Mouse (Mus musculus) MEL (cell line): ENCODE results near the gene Prkar1a. TPM values are rescaled to one million over a fixed set of nuclear protein-coding genes. Genes with fewer than 3 reads are reported as not detected.

Experiments
- DNase-seq: peaks from one replicate; pipeline ENCODE4 v3.0.0; 2011; ENCODE audit warnings: low read depth, low spot score
- H3K27ac ChIP-seq: 2 replicates; pipeline ENCODE4 v1.5.1; 2012; ENCODE audit warnings: low read depth, mild to moderate bottlenecking, control low read depth, low read length, moderate library complexity; ENCODE audit not compliant: control insufficient read depth
- H3K27me3 ChIP-seq, 2 experiments: fragments of 150-350 bp in 1 of 2; sonication (generic) in 1 of 2; 2 replicates each; pipeline ENCODE4 v1.6.1; 2012; ENCODE audit warnings: low read length in 2 of 2, mild to moderate bottlenecking in 2 of 2, improper control_type of control experiment in 1 of 2, moderate library complexity in 1 of 2; ENCODE audit not compliant: insufficient read depth in 2 of 2, control insufficient read depth in 1 of 2
- H3K36me3 ChIP-seq, 2 experiments: 2 replicates each; pipeline ENCODE4 v1.6.1; 2012 to 2014; ENCODE audit warnings: low read length in 2 of 2, improper control_type of control experiment in 1 of 2, inconsistent platforms in 1 of 2, mild to moderate bottlenecking in 1 of 2; ENCODE audit not compliant: insufficient read depth in 2 of 2, control insufficient read depth in 1 of 2
- H3K4me1 ChIP-seq, 2 experiments: fragments of 150-350 bp in 1 of 2; sonication (generic) in 1 of 2; 2 replicates each; pipeline ENCODE4 v1.6.1; 2012; ENCODE audit warnings: low read length in 2 of 2, improper control_type of control experiment in 1 of 2, mild to moderate bottlenecking in 1 of 2; ENCODE audit not compliant: insufficient read depth in 2 of 2, control insufficient read depth in 1 of 2
- H3K4me3 ChIP-seq, 2 experiments: fragments of 150-350 bp in 1 of 2; sonication (generic) in 1 of 2; 2 replicates each; pipeline ENCODE4 v1.5.1; 2012; ENCODE audit warnings: low read depth in 2 of 2, low read length in 2 of 2, mild to moderate bottlenecking in 2 of 2, moderate library complexity in 2 of 2, control low read depth in 1 of 2, improper control_type of control experiment in 1 of 2; ENCODE audit not compliant: control insufficient read depth in 1 of 2, insufficient read depth in 1 of 2
- H3K79me2 ChIP-seq: 2 replicates; pipeline ENCODE4 v1.6.1; 2012; ENCODE audit warnings: mild to moderate bottlenecking, low read length, moderate library complexity; ENCODE audit not compliant: control insufficient read depth, poor library complexity, insufficient read depth
- H3K9ac ChIP-seq: 2 replicates; pipeline ENCODE4 v1.6.1; 2012; ENCODE audit warnings: low read depth, mild to moderate bottlenecking, control low read depth, low read length, moderate library complexity; ENCODE audit not compliant: control insufficient read depth, poor library complexity, severe bottlenecking
- H3K9me3 ChIP-seq: fragments of 150-350 bp; sonication (generic); replicated peaks from 2 replicates; pipeline ENCODE4 v1.6.1; 2012; ENCODE audit warnings: mild to moderate bottlenecking, low read length, improper control_type of control experiment, moderate library complexity; ENCODE audit not compliant: insufficient read depth
- BHLHE40 ChIP-seq: IDR thresholded peaks from 2 replicates; pipeline ENCODE4 v1.6.1; 2012; ENCODE audit warnings: low read depth, mild to moderate bottlenecking, inconsistent platforms, low read length, improper control_type of control experiment, borderline replicate concordance
- CHD2 ChIP-seq: IDR thresholded peaks from 2 replicates; pipeline ENCODE4 v1.6.1; 2011; ENCODE audit warnings: low read length, improper control_type of control experiment
- CTCF ChIP-seq, 3 experiments: IDR thresholded peaks in 2 of 3; conservative IDR thresholded peaks in 1 of 3; 2 replicates each; pipeline ENCODE4 v1.5.1; 2011 to 2012; ENCODE audit warnings: low read length in 3 of 3, low read depth in 2 of 3, mild to moderate bottlenecking in 2 of 3, improper control_type of control experiment in 1 of 3, inconsistent platforms in 1 of 3, mixed read lengths in 1 of 3, moderate library complexity in 1 of 3; ENCODE audit not compliant: control insufficient read depth in 1 of 3, insufficient read depth in 1 of 3, poor library complexity in 1 of 3, severe bottlenecking in 1 of 3
- EP300 ChIP-seq, 2 experiments: IDR thresholded peaks; 2 replicates each; pipeline ENCODE4 v1.6.1; 2011; ENCODE audit warnings: improper control_type of control experiment in 2 of 2, low read length in 2 of 2, low read depth in 1 of 2, mild to moderate bottlenecking in 1 of 2
- ETS1 ChIP-seq: IDR thresholded peaks from 2 replicates; pipeline ENCODE4 v1.6.1; 2012; ENCODE audit warnings: low read depth, mild to moderate bottlenecking, inconsistent platforms, low read length, improper control_type of control experiment, moderate library complexity
- GABPA ChIP-seq: IDR thresholded peaks from 2 replicates; pipeline ENCODE4 v1.6.1; 2012; ENCODE audit warnings: low read depth, mild to moderate bottlenecking, inconsistent platforms, low read length, improper control_type of control experiment, moderate library complexity
- GATA1 ChIP-seq: IDR thresholded peaks from 2 replicates; pipeline ENCODE4 v1.6.1; 2011; ENCODE audit warnings: low read depth, low read length, improper control_type of control experiment
- HCFC1 ChIP-seq: IDR thresholded peaks from 2 replicates; pipeline ENCODE4 v1.6.1; 2012; ENCODE audit warnings: low read depth, mild to moderate bottlenecking, inconsistent platforms, low read length, improper control_type of control experiment, moderate library complexity
- MAX ChIP-seq: IDR thresholded peaks from 2 replicates; pipeline ENCODE4 v1.6.1; 2011; ENCODE audit warnings: low read length, improper control_type of control experiment
- MEF2A ChIP-seq: IDR thresholded peaks from 2 replicates; pipeline ENCODE4 v1.6.1; 2014; ENCODE audit warnings: low read depth, mild to moderate bottlenecking, inconsistent platforms, low read length, improper control_type of control experiment; ENCODE audit not compliant: poor library complexity, insufficient replicate concordance, severe bottlenecking; ENCODE audit errors: extremely low read depth
- MXI1 ChIP-seq: IDR thresholded peaks from 2 replicates; pipeline ENCODE4 v1.6.1; 2011; ENCODE audit warnings: mild to moderate bottlenecking, low read depth, low read length, improper control_type of control experiment
- MYB ChIP-seq: IDR thresholded peaks from 2 replicates; pipeline ENCODE4 v1.6.1; 2011; ENCODE audit warnings: mild to moderate bottlenecking, low read depth, low read length, improper control_type of control experiment
- NRF1 ChIP-seq: IDR thresholded peaks from 2 replicates; pipeline ENCODE4 v1.6.1; 2014; ENCODE audit warnings: low read depth, mild to moderate bottlenecking, inconsistent platforms, low read length, improper control_type of control experiment, moderate library complexity; ENCODE audit not compliant: poor library complexity, insufficient read depth, severe bottlenecking
- POLR2A ChIP-seq, 2 experiments: IDR thresholded peaks; 2 replicates each; pipeline ENCODE4 v1.6.1; 2011 to 2012; ENCODE audit warnings: low read length in 2 of 2, mild to moderate bottlenecking in 2 of 2, control low read depth in 1 of 2, improper control_type of control experiment in 1 of 2, low read depth in 1 of 2, moderate library complexity in 1 of 2; ENCODE audit not compliant: control insufficient read depth in 1 of 2, insufficient read depth in 1 of 2, poor library complexity in 1 of 2
- POLR2AphosphoS2 ChIP-seq: IDR thresholded peaks from 2 replicates; pipeline ENCODE4 v1.6.1; 2011; ENCODE audit warnings: low read length, improper control_type of control experiment
- RAD21 ChIP-seq: IDR thresholded peaks from 2 replicates; pipeline ENCODE4 v1.6.1; 2011; ENCODE audit warnings: mild to moderate bottlenecking, low read depth, low read length, improper control_type of control experiment
- RCOR1 ChIP-seq: IDR thresholded peaks from 2 replicates; pipeline ENCODE4 v1.6.1; 2012; ENCODE audit warnings: low read depth, mild to moderate bottlenecking, inconsistent platforms, low read length, improper control_type of control experiment
- SIN3A ChIP-seq: IDR thresholded peaks from 2 replicates; pipeline ENCODE4 v1.6.1; 2012; ENCODE audit warnings: low read length, improper control_type of control experiment, inconsistent platforms
- SMC3 ChIP-seq: IDR thresholded peaks from 2 replicates; pipeline ENCODE4 v1.6.1; 2011; ENCODE audit warnings: low read depth, low read length, improper control_type of control experiment
- TAL1 ChIP-seq: IDR thresholded peaks from 2 replicates; pipeline ENCODE4 v1.6.1; 2012; ENCODE audit warnings: mild to moderate bottlenecking, inconsistent platforms, low read length, moderate library complexity, mixed read lengths
- TBP ChIP-seq: IDR thresholded peaks from 2 replicates; pipeline ENCODE4 v1.8.0; 2011; ENCODE audit warnings: low read depth, low read length, improper control_type of control experiment
- TCF12 ChIP-seq: IDR thresholded peaks from 2 replicates; pipeline ENCODE4 v1.6.1; 2014; ENCODE audit warnings: low read depth, mild to moderate bottlenecking, inconsistent platforms, low read length, improper control_type of control experiment, moderate library complexity
- UBTF ChIP-seq: IDR thresholded peaks from 2 replicates; pipeline ENCODE4 v1.6.1; 2012; ENCODE audit warnings: low read depth, mild to moderate bottlenecking, inconsistent platforms, low read length, improper control_type of control experiment, moderate library complexity, borderline replicate concordance; ENCODE audit not compliant: insufficient read depth
- USF1 ChIP-seq: IDR thresholded peaks from 2 replicates; pipeline ENCODE4 v1.6.1; 2014; ENCODE audit warnings: low read depth, mild to moderate bottlenecking, inconsistent platforms, low read length, improper control_type of control experiment, moderate library complexity
- ZKSCAN1 ChIP-seq: IDR thresholded peaks from 2 replicates; pipeline ENCODE4 v1.6.1; 2012; ENCODE audit warnings: low read depth, mild to moderate bottlenecking, inconsistent platforms, low read length, improper control_type of control experiment, moderate library complexity
- ZMIZ1 ChIP-seq: IDR thresholded peaks from 2 replicates; pipeline ENCODE4 v1.6.1; 2012; ENCODE audit warnings: low read depth, mild to moderate bottlenecking, inconsistent platforms, low read length, improper control_type of control experiment, moderate library complexity
- ZNF384 ChIP-seq: IDR thresholded peaks from 2 replicates; pipeline ENCODE4 v1.6.1; 2012; ENCODE audit warnings: low read depth, mild to moderate bottlenecking, inconsistent platforms, low read length, improper control_type of control experiment
- polyA plus RNA-seq, 2 experiments: library from polyadenylated mRNA; stranded (reverse) in 1 of 2; unstranded in 1 of 2; fragments of >175 nt in 1 of 2; fragments of >200 nt in 1 of 2; gene quantifications; 2 replicates each; pipeline versions ENCODE4 v1.2.1 to v1.2.4; 2012; ENCODE audit warnings: low replicate concordance in 2 of 2, low read depth in 1 of 2; ENCODE audit not compliant: insufficient read length in 2 of 2, insufficient read depth in 1 of 2, missing spikeins in 1 of 2
- total RNA-seq: library from RNA; depleted of rRNA; stranded (reverse); fragments of 300-350 nt; gene quantifications from 2 replicates; pipeline ENCODE4 v1.2.3, GENCODE M21; 2012

Gene Prkar1a
- total and polyA plus RNA-seq, 3 experiments: 69.6 to 152 TPM; not detected in 1

DNA sequence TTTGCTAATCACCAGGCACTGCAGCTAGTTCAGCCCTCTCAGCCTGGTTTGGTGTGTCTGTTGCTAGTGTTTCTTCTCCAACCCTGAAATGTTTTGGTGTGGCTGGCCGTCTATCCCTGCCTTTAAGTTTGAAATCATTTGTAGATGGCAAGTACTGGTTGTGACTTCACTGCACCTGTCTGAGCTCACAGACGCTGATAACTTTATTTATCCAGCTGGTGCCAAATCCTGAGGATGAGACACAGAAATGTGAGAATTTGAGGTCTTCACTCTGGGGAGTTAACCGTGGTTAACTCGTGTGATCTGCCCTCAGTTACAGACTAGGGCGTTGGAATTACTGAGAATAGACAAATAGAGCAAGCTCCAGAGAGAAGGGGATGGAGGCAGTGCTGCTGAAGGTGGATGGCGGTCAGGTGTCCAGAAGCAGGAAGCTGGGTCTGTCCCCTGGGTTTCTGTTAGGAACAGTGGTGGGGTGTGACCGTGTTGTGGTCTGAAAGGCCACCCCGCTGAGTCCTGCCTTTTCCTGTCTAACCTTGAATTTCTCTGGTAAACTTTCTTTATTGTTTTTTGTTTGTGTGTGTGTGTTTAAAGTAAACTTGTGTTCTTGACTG lies 19.0 kb downstream of the Prkar1a start:
- H3K9me3 ChIP-seq: no peaks in the 10 kb centered on the region
- H3K36me3 ChIP-seq: peaks cover 10 to 36% of the 10 kb centered on the region in 2 experiments; a peak in 3 of 4 replicates
- peaks cover 0 to 15% of the 10 kb centered on the region in 2 experiments; a peak in 2 of 4 replicates for H3K4me1 ChIP-seq
- DNase-seq: no peak
- TF ChIP-seq ZKSCAN1: no peak
- TF ChIP-seq USF1: no peak
- TF ChIP-seq MXI1: 0 out of 2 replicates have a peak, but pooled peaks have one; percentile 9
- no peak for TF ChIP-seq UBTF
- TF ChIP-seq NRF1: no peak
- TF ChIP-seq GABPA: no peak
- no peak for TF ChIP-seq BHLHE40
- no peak overlapping the region for H3K27ac ChIP-seq
- H3K4me3 ChIP-seq: no peak overlapping the region
- no peak overlapping the region for H3K9ac ChIP-seq
- H3K27me3 ChIP-seq: no peaks in the 10 kb centered on the region
- H3K79me2 ChIP-seq: no peaks in the 10 kb centered on the region

DNA sequence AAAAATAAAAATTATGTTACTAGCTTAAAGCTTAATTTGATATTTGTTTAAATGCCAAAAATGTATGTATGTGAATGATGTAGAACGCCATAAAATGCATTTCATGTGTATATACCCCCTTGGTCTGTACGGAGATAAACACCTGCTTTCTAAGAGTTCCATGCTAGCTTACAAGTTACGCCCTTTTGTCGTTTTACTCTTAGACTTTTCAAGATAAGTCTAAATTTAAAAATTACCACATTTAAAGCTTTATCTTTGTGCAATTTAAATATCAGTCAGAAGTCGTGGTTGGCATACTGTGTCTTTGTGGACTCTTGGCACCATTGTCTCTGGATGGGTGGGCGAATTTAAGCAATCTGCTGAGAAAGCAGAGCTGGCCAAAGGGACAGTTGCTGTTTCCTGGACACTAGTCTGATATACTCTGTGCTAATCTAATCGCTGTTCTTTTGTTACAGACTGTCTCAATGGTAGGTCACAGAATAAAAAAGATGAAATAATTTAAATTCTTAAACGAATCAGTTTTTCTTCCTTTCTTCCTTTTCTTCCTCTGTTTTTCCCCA lies 20.0 kb downstream of the Prkar1a start:
- H3K27ac ChIP-seq: no peak overlapping the region; the same call in 1 of the 2 replicates
- DNase-seq: peak; percentile 35
- no peak overlapping the region for H3K4me3 ChIP-seq
- no peaks in the 10 kb centered on the region for H3K9me3 ChIP-seq
- TF ChIP-seq SMC3: peak; percentile 5; the same call in 1 of the 2 replicates
- no peak for TF ChIP-seq TBP
- TF ChIP-seq MAX: 0 out of 2 replicates have a peak, but pooled peaks have one; percentile 18
- TF ChIP-seq CTCF (IDR thresholded peaks at IDR 0.05 in 2 of 3, conservative IDR thresholded peaks at IDR 0.05 in 1 of 3; ENCODE audit: control insufficient read depth in 1 of 3, insufficient read depth in 1 of 3, low read depth in 2 of 3, low read length in 3 of 3, poor library complexity in 1 of 3, severe bottlenecking in 1 of 3): no peak
- peak; percentile 69 for TF ChIP-seq TCF12
- TF ChIP-seq RCOR1: peak; percentile 21; the same call in 1 of the 2 replicates
- peak; percentile 86 for TF ChIP-seq SIN3A
- no peak for TF ChIP-seq ZMIZ1
- TF ChIP-seq MEF2A: peak; percentile 91; the same call in 1 of the 2 replicates
- peak; percentile 76 to 78 for TF ChIP-seq EP300 (IDR thresholded peaks at IDR 0.05; ENCODE audit: low read depth in 1 of 2, low read length in 2 of 2)
- peak; percentile 68; the same call in 1 of the 2 replicates for TF ChIP-seq GATA1
- TF ChIP-seq POLR2A (IDR thresholded peaks at IDR 0.05; ENCODE audit: control insufficient read depth in 1 of 2, insufficient read depth in 1 of 2, low read depth in 1 of 2, low read length in 2 of 2, poor library complexity in 1 of 2): no peak
- no peak for TF ChIP-seq GABPA
- TF ChIP-seq HCFC1: 0 out of 2 replicates have a peak, but pooled peaks have one; percentile 18
- peak; percentile 46; the same call in 1 of the 2 replicates for TF ChIP-seq MXI1
- TF ChIP-seq ZKSCAN1: no peak
- TF ChIP-seq CHD2: no peak
- peak; percentile 80 for TF ChIP-seq ETS1
- peak; percentile 40; the same call in 1 of the 2 replicates for TF ChIP-seq MYB
- TF ChIP-seq ZNF384: no peak
- TF ChIP-seq POLR2AphosphoS2: 0 out of 2 replicates have a peak, but pooled peaks have one; percentile 21
- TF ChIP-seq RAD21: no peak
- TF ChIP-seq TAL1: no peak
- no peaks in the 10 kb centered on the region for H3K79me2 ChIP-seq
- peaks cover 10 to 29% of the 10 kb centered on the region in 2 experiments; a peak in 3 of 4 replicates for H3K36me3 ChIP-seq
- peaks cover 0 to 15% of the 10 kb centered on the region in 2 experiments; a peak in 2 of 4 replicates for H3K4me1 ChIP-seq
- H3K27me3 ChIP-seq: no peaks in the 10 kb centered on the region
- no peak overlapping the region for H3K9ac ChIP-seq
